Mouse (Mus musculus) brain, embryonic 14.5 days (tissue): ENCODE measurements around the gene Tcf20.

Experiments used
- CTCF ChIP-seq: fragments of 200-500 bp; IDR thresholded peaks from 2 replicates; pipeline ENCODE4 v1.5.1; 2012; ENCODE audit warnings: inconsistent platforms, mild to moderate bottlenecking, moderate library complexity, borderline replicate concordance; ENCODE audit not compliant: insufficient read depth, insufficient read length; ENCODE audit errors: extremely low read depth
- POLR2A ChIP-seq: fragments of 200-500 bp; IDR thresholded peaks from 2 replicates; pipeline ENCODE4 v1.6.1; 2012; ENCODE audit warnings: mild to moderate bottlenecking, inconsistent platforms, borderline replicate concordance; ENCODE audit not compliant: poor library complexity, insufficient read depth, insufficient read length, severe bottlenecking; ENCODE audit errors: extremely low read depth

DNA sequence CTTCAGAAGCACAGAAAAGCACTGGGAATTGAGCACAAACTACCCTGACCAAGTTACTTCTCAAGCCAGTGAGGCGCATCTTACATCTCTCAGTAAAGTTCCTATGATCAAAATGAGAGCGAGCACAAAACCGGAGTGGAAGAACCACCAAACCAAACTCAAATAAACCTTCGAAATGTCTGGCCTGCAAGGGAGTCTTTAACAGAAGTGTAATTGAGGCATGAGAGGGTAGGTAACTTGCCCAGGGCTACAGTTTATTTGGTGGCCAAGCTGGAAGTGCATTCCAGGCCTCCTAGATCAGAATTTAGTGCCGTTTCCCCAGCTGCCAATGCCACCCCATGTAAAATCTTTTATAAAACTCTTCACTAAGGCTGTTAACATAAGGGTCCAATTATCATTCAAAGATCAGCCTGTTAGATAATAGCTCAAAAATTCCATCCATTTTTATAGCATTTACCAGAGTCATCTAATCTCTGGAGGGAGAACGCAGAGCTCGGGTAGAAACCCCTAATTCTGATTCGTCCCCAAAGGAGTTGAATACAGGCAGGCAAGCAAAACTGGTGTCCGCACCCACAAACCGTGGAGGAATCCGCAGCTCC lies 89.4 kb downstream of the Tcf20 start:
- TF ChIP-seq CTCF = no peak
- no peak for TF ChIP-seq POLR2A
